Mouse (Mus musculus) retina, adult 2 months (tissue): ENCODE results near the gene Sdhb.

Experiments
- DNase-seq: peaks from one replicate; pipeline ENCODE4 v3.0.0-alpha.2; 2012; ENCODE audit warnings: low read depth, low spot score

The Sdhb gene

DNA sequence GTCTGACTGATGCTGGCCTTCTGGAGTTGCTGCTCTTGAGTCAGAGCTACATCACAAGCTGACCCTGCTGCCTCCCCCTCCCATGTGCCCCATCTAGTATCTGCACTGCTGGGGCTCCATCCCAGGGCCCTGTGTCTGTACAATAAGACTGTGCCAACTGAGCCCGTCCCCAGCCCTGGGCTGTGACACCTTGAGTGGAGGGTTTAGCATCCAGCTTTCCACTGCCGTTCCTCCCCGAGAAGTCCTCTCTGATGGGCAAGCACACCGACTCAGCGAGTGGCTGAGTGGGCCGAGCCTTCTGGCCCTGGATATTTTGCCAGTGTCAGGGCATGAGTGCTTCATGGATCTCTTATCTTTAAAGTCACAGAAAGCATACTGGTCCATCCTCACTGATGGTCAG lies 13.4 kb downstream of the Sdhb start:
- no peak for DNase-seq

- no peak for DNase-seq
These were observed 14.4 kb downstream of the Sdhb start for GRCm38 (mm10) chr4:140975356-140975755.

- no peak for DNase-seq
These were observed 16.3 kb downstream of the Sdhb start for GRCm38 (mm10) chr4:140977278-140977677.

- DNase-seq, result no peak
These were observed 17.1 kb downstream of the Sdhb start for GRCm38 (mm10) chr4:140977886-140978692.

- DNase-seq, result no peak
These were observed 20.6 kb downstream of the Sdhb start for GRCm38 (mm10) chr4:140981605-140982004.

GRCm38 (mm10) chr4:140982808-140983207 lies 21.8 kb downstream of the Sdhb start:
- no peak for DNase-seq

DNA sequence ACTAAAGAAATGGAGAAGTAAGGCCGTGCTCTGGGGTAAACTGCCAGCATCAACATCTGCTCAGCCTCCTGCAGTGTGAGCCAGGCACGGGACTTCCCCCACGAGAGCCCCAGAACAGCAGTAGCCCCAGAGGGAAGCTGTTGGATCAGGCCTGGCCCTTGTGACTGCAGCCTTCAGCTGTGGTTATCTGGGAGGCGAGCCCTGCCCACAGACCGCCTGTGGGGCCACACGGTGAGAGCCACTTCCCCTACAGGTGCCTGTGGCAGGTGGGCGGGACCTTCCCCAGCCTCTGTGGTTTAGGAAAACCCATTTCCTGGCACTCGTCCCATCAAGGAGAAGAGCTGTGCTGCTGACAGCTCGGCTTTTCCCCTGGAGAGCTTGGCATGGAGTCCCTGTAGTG lies 22.4 kb downstream of the Sdhb start:
- DNase-seq, result no peak

DNA sequence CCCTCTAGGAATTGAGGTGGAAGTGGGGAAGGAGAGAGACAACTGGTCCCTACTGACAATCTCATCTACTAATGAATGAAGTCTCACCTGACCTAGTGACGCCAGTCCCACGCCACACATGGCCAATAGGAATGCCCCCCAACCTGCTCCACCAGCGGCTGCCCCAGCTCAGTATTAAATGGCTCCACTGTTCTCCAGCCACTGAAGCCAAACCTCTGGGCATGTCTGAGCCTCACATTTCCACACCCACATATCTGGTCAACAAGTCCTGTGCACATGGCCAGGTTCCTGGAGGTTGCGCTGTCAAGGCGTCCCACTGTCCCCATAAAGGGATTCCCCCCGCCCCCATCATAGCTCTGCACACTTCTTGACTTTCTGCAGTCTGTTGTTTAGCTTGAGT lies 23.5 kb downstream of the Sdhb start:
- DNase-seq, result no peak

DNA sequence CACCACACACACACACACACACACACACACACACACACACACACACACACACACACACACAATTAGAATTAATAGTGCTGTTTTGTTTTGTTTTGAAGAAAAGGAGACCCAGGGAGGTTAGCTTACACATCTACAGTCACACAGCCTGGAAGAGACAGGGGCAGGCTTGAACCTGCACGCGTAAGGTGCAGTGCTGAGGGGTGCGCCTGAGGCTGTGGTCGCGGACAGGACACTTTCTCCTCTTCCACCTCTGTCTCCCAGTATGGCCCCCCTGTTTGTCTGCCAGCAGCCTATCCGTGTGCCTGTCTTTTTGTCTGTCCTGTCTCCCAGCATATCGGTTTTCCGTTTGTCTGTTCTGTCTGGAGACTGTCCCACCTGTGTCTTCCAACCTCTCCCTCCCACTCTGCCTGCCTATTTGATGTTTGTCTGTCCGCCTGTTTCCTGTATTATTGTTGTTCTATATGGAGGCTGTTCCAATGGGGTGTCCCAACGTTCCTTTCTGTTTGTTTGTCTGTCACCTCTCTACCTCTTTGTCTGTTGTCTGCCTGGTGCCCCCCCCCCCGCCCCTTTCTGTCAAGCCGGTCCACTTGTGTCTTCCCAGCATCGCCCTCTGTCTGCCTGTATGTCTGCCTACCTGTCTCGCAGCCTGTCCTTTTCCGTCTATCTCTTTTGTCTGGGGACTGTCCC lies 25.2 kb downstream of the Sdhb start:
- no peak for DNase-seq

DNA sequence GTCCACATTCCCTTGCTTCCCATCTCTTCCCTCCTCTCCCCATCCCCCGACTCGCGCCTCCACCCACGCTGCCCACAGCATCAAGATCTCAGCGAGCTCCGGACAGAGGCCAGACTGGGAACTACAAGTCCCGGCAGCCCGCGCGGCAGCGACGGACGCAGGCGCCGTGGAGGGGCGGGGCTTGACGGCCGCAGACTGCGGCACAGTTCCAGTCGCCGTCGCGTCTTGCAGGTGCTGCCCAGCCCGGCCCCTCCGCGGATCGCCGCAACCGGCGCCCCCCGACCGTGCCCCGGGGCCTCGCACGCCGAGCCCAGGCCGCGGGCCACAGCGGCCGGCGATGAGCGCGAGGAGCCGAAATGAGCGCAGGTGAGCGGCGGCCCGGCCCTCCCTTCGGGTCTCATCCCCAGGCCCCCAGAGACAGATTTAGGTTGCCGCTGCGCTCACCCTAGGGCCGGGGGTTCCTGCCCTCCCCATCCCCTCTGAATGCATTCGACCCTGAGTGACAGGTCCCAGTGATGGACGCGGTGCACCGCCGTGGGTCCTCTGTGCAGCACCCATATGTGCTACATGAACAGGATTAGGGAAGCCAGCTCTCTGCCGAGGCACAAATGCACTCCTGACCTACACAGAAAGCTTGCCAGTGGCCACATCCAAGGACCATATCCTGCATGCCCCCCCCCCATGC lies 25.9 kb downstream of the Sdhb start, which contains the start of gene Atp13a2:
Gene Atp13a2 (plus strand): TSS at position 163 of the 685 bp plus-strand sequence.
- DNase-seq, result peak; percentile 64

- DNase-seq, result no peak
These were observed 26.5 kb downstream of the Sdhb start for GRCm38 (mm10) chr4:140987476-140987875.

DNA sequence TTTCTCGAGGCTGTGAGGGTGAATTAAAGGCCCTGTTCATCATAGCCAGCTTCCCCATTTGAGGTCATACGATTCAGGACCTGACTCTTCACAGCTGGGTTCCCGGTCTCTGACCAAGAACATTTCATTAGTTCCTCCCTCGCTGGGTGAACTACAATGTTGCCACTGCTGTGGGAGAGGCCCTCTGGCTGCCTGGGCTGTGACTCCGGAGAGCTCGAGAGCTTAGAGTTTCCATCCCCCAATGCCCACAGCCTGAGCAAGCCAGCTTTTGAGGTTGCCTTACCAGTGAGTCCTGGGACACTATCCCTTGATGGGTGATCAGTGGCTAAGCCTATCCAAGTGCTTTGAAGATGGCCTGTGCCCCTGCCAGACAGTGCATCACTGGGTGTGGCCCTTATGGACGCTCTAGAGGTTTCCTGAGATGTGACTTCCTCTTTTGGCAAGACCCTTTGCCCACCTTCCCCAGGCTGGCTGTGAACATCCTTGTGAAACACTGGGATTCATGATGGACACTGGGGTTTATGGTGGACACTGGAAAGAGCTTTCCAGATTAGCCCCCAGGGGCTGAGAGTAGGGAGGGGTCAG lies 27.8 kb downstream of the Sdhb start:
- no peak for DNase-seq

DNA sequence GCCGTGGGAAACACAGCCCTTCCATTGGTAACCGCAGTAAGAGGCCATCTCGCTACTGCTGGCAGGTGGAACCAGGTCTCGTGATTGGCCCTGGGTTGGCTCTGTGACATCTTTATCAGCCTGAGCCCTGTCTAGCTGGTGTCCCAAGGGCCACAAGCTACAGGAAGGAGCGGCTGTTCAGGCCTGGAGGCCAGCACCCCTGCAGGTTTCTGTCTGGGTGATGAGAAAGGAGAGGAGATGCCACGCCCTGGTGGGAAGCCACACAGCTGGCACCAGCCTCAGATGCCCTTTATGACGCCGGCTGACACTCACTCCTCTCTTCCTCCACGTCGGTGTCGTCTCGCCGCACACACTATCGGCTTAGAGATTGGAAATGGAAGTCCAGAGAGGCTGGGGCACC lies 28.4 kb downstream of the Sdhb start:
- DNase-seq, result no peak

GRCm38 (mm10) chr4:140992215-140992614 lies 31.2 kb downstream of the Sdhb start:
- DNase-seq, result no peak

- DNase-seq, result no peak
These were observed 32.8 kb downstream of the Sdhb start for GRCm38 (mm10) chr4:140993846-140994245.

- DNase-seq, result no peak
These were observed 34.8 kb downstream of the Sdhb start for GRCm38 (mm10) chr4:140995811-140996210.

DNA sequence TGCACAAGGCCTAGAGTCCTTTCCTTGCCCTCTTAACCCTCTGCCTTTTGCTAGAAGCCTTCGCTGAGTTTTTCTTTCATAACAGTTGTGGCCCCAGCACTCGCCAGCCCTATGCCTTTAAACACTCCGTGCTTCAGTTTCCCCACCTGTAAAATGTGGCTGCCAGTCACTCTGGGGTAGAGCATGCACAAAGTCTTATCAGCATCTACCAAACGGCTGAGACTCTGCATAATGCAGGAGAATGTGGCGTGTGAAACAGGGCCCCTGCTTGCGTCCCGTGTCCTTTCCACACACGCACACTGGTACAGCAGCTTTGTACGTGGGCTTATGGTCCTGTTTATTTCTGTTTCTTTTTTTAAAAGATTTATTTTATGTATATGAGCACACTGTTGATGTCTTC lies 35.8 kb downstream of the Sdhb start:
- no peak for DNase-seq

GRCm38 (mm10) chr4:141005983-141006382 lies 45.0 kb downstream of the Sdhb start:
- no peak for DNase-seq

- DNase-seq, result no peak
These were observed 47.0 kb downstream of the Sdhb start for GRCm38 (mm10) chr4:141008028-141008427.

DNA sequence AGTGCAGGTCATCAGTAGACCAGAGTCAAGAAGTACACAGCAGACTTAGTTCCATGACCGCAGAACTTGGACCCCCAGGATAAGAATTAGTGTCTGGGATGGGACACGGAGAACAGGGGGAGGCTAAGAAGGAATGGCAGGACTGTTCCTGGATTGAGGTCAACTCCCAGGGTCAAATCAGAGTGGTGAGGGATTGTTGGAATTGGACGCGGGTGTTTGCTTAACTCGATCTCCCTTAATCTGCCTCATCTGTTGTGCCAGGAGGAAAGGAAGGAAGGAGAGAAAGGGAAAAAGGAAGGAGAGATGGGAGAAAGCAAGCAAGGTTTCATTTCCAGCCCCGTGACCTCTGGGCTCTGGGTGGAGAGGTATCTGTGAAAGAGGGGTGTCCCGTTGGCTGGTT lies 49.1 kb downstream of the Sdhb start, which contains the start of gene Mfap2:
Gene Mfap2 (plus strand): TSS at position 301 of the 400 bp plus-strand sequence.
- DNase-seq, result no peak

DNA sequence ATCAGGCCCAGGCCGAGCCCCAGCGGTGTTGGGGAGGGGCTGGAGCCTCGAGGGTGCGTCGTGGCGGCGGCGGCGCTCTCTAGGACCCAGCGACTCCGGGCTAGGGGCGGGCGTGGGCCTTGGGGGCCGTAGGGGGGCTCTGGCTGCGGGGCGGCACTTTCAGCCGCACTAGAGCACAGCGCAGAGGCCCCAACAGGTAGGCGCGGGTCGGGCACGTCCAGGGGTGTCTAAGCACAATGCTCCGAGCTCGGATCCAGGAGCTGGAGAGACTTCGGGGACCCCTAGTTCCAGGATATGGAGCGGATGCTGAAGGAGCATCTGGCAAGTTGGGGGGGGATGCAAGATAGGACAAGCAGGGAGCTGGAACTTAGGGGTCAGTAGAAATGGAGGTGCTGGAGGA lies 49.5 kb downstream of the Sdhb start:
- no peak for DNase-seq

DNA sequence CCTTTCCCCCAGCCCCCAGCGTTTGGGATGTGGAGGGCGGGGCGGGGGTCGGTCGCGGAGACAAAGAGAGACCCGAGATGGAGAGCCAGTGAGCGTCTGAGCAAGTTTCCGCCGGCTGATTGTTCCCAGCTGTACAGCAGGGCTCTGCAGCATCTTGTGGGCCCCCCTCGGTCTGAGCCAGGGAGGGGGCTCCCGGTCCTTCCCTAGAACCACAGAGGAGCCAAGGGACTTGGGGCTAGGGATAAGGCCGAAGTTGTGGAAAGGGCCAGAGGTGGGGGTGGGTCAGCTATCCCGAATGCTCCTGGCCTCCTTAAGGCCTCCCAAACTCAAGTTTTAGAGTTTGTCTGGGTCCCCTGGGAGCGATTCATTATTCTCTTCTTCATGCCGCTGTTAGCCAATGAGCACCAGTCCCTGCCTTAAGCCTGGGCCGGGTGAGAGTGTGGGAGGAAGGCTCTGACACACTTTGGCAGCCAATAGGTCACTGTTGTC lies 50.0 kb downstream of the Sdhb start:
- DNase-seq, result no peak
